Mouse (Mus musculus): ENCODE data around the gene Mpi.

GRCm38 (mm10) chr9:57590726-57591125 lies 38.2 kb upstream of the Mpi start:
- no peak for TF ChIP-seq POLR2AphosphoS2 (IDR thresholded peaks at IDR 0.05; ENCODE audit: low read depth, low read length)
- no peak for TF ChIP-seq POLR2A (IDR thresholded peaks at IDR 0.05; ENCODE audit: low read depth, low read length)
- peak in 1 of 2 experiments; percentile 56; a peak in 2 of 4 replicates for TF ChIP-seq CTCF (conservative IDR thresholded peaks at IDR 0.05 in 1 of 2, IDR thresholded peaks at IDR 0.05 in 1 of 2; ENCODE audit: low read depth in 2 of 2, low read length in 2 of 2)
- TF ChIP-seq MAFK (IDR thresholded peaks at IDR 0.05; ENCODE audit: insufficient replicate concordance, low read length) = no peak
- no peak for TF ChIP-seq HCFC1 (IDR thresholded peaks at IDR 0.05; ENCODE audit: low read depth, low read length)
- no peak for TF ChIP-seq SIN3A (IDR thresholded peaks at IDR 0.05; ENCODE audit: low read length)
- TF ChIP-seq ELF1 (IDR thresholded peaks at IDR 0.05; ENCODE audit: low read depth, low read length) = no peak
- TF ChIP-seq EP300 (IDR thresholded peaks at IDR 0.05; ENCODE audit: low read length) = no peak
- no peak for TF ChIP-seq UBTF (IDR thresholded peaks at IDR 0.05; ENCODE audit: low read depth, low read length)
- no peak for TF ChIP-seq MAX (IDR thresholded peaks at IDR 0.05; ENCODE audit: low read length)
- no peak for TF ChIP-seq NELFE (IDR thresholded peaks at IDR 0.05; ENCODE audit: low read depth, low read length)
